Mouse (Mus musculus): ENCODE measurements around the gene Lrig1. TPM values are rescaled to one million over a fixed set of nuclear protein-coding genes. Genes with fewer than 3 reads are reported as not detected.
A peak's percentile ranks its signal among the peaks of the same experiment; 100 is the strongest.

Lrig1 gene
- total RNA-seq, 4 experiments from 2014 or later: 27.0 to 36.3 (median 32.2) TPM

DNA sequence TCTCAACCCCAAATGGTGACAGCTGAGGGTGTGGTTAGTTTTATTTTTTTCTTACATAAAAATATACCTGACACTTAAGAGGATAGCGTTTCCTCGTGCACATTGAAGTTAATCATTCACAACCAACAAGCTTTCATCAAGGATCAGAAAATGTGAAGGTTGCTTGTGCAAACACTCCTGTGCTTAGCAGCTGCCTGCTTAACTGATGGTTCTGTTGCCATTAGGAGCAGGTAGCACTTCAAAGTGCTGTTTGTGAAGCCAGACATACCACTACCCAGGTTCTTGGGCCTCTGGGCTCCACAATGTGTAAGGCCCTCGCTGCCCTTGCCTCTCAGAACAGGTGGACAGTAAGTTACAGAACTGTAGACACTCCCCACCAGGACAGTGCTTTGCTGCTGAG, 23.1 kb downstream of the Lrig1 start:
- DNase-seq (ENCODE audit: low spot score): no peak

- DNase-seq (ENCODE audit: low spot score): no peak
These were observed 23.7 kb downstream of the Lrig1 start for GRCm38 (mm10) chr6:94676300-94676699.

DNA sequence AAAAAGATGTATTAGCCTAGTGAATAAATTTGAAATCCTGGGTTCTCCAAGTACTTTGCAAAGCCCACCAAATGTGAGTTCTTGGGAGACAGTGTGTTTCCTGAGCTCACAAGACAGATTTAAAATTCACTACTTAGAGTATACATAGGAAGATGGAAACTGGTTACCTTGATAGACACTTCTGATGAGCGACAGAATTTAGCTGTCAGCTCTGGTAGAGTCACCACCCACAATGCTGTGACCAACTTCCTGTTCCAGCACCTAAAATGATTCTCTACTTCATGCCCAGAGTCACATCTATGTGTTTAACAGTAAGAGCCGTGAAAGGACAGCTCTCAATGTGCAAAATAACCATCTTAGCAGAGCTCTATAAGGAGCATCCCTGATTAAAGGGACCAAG, 27.5 kb downstream of the Lrig1 start:
- no peak for DNase-seq (ENCODE audit: low spot score)

DNA sequence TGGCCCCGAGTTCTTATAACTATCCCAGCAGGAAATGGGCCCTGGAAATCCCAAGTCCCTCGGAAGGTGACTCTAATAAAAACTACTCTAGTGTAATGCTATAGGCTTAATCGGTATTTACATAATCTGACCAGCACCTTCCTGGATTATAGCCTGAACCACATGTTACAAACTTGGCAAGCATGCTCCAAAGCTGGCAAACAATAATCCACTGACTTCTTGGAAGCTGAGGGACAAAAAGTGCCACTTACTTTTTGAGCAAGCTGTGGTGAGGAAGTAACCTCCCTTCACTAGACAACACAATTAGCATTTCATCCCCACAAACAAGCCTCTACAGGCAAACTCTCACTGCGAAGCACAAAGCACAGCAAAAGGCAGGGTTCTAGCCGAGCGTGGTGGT, 30.6 kb downstream of the Lrig1 start:
- DNase-seq (ENCODE audit: low spot score): no peak

- no peak for DNase-seq (ENCODE audit: low spot score)
These were observed 31.6 kb downstream of the Lrig1 start for GRCm38 (mm10) chr6:94668204-94668863.

GRCm38 (mm10) chr6:94667131-94667530, 32.8 kb downstream of the Lrig1 start:
- DNase-seq (ENCODE audit: low spot score): no peak

DNA sequence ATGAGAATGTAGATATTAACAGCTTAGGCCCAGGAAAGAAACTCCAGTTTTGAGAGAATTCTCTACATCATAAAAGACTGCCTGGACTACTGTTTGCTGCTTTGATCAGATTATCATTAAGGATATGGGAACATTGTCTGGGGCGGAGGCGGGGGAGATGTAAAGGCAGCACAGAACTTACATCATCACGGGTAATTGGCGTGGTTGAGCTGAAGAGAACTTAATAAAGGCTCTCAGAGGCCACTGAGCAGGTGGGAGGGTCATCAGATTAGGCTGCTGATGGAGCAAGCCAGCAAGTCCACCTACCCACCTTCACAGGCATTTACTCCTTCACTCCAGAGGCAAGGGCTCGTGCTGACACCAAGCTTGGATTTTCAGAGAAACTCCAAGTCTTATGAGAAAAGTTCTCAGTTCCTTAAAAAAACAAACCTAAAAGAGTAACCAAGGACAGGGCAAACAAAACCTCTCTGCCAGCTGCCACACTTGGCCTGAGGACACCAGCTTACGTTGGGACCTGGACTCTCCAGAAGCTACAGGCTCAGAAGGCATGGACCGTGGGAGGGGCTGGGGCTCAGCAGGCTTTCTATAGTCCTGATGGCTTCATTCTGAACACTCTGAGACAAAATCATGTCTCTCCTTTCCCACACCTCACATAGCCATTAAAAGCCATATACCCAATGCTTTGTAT, 33.4 kb downstream of the Lrig1 start:
- DNase-seq (ENCODE audit: low spot score): no peak

- no peak for DNase-seq (ENCODE audit: low spot score)
These were observed 34.3 kb downstream of the Lrig1 start for GRCm38 (mm10) chr6:94665677-94666076.

- DNase-seq (ENCODE audit: low spot score): no peak
These were observed 34.7 kb downstream of the Lrig1 start for GRCm38 (mm10) chr6:94665248-94665647.

GRCm38 (mm10) chr6:94664000-94664399, 36.0 kb downstream of the Lrig1 start:
- no peak for DNase-seq (ENCODE audit: low spot score)

- DNase-seq (ENCODE audit: low spot score): no peak
These were observed 38.0 kb downstream of the Lrig1 start for GRCm38 (mm10) chr6:94661923-94662322.

DNA sequence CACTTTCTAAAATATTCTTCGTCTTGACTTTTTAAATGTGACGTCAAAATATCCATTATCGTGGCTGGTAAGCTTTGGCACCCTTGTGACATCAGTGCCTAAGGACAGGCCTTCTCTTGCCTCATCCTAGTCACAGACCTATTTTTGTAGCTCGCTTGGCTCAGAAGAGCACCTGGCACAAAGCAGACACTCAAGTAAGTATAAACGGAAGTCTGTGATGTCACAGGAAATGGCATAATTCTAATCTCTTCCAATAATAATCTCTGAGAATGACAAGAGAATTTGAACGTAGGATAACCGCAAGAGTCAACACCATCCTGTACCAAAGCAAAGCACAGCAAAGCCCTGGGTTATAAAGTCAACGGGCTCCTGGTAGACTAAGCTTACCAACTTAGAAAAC, 38.6 kb downstream of the Lrig1 start:
- no peak for DNase-seq (ENCODE audit: low spot score)

- peak; percentile 58 for DNase-seq (ENCODE audit: low spot score)
These were observed 40.0 kb downstream of the Lrig1 start for GRCm38 (mm10) chr6:94659886-94660333.

- no peak for DNase-seq (ENCODE audit: low spot score)
These were observed 41.9 kb downstream of the Lrig1 start for GRCm38 (mm10) chr6:94658136-94658480.

DNA sequence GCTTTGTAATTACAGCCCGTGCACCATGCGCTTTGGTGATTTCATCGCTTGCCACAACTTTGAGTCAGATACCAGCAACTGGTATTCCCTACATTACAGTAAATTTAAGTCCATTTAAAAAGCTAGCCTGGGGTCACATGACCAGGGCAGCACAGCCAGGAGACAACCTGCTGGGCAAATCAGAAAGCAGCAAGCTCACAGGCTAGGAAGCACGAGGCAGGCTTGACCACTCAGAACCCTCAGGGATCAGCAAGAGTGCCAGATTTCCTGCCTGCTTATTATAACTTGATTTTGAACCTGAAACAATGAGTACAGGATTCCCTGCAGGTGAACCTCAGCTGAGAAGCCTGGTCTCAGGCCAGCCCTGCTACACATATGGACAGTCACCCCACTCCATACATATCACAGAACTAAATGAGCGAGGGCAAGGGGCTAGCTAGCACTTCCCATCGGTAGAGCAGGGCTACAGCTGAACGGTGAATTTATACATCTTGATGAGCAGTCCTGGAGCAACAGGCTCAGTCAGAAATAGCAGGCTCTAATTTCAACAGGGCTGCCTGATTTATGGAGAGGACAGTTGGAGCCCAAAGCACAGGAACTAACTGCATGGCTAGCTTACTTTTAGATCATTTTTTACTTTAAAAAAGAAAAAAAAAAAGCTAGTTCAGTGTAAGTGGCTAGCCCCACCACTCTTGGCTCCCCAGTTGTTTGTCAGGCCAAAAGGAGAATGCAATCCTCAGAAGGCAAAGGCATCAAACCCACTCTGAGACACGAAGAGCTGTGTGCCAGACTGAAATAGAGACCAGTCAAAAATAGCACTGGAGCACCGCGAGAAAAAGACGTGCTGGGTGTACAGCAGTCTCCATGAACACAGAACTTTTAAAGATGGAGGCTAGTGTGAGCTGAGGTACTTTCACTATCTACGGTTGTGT, 42.5 kb downstream of the Lrig1 start:
- no peak for DNase-seq (ENCODE audit: low spot score)

DNA sequence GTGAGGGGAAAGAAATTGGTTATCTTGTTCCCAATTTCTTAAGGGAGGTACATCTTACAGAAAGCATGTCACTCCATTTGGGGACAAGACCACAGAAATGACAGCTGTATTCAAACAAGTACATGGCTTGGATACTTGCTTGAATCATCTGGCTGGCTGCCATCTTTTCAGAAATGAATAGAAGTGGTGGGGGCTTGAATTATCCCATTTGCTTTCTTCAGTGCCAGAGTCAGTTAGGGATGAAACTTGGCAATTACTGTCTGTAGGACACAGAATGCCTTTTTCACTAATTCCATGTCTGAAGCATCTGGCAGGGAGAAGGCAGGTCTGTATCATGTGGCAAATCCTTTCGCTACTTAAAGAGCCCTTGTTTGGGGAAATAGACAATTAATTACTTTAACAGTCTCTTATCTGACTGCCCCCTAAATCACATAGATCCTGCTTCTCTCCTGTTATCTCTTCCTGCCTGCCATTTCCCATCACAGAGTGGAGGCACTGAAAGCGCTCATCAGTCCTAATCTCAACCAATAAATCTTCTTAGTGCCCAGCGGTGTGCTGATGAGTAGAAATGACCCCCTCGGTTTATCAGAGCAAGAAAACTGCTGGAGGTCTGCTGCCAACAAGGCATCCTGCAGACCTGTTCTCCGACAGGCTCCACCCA, 44.0 kb downstream of the Lrig1 start:
- DNase-seq (ENCODE audit: low spot score): no peak

GRCm38 (mm10) chr6:94653388-94654316, 46.3 kb downstream of the Lrig1 start:
- DNase-seq (ENCODE audit: low spot score): no peak

DNA sequence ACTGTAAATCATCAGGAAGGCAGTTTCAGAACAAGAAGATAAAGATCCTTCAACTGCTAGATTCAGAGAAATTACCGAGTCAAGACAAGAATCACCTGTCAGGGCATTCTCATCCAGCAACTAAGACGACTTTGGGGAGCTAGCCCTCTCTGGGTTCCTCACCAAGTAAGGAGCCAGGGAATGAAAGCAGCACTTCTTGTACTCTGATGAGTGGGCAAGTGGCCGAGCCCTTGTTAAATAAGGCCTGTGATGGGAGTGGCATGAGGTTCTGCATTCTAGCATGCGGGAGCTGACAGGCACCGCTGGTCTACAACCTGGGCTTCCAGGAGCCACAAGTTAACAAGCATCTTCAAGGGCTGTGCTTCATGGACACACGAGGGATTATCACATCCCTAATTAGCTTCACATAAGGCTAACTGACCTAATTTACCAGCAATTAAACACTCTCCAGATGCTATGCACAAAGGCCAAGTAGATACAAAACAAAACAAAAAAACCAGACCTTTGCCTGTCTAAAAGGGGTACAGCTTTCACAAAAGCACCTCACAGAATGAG, 47.2 kb downstream of the Lrig1 start:
- no peak for DNase-seq (ENCODE audit: low spot score)

DNA sequence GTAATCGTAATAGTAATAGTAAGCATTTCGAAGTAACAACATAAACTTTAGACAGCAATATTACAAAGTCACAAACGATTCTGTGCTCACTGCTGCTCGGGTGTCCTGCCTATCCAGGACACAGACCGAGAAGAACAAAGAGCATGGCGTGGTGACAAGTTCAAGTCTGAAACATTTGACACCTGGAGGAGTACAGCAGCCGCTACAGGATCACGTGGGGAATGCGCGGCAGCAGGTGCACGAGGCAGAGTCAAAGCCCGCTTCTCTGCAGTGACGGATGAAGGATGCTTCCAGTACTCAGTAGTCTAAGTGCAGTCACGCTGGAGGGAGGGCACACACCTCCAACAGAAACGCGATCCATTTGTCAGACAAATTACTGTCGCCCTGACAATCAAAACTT, 48.4 kb downstream of the Lrig1 start:
- no peak for DNase-seq (ENCODE audit: low spot score)

DNA sequence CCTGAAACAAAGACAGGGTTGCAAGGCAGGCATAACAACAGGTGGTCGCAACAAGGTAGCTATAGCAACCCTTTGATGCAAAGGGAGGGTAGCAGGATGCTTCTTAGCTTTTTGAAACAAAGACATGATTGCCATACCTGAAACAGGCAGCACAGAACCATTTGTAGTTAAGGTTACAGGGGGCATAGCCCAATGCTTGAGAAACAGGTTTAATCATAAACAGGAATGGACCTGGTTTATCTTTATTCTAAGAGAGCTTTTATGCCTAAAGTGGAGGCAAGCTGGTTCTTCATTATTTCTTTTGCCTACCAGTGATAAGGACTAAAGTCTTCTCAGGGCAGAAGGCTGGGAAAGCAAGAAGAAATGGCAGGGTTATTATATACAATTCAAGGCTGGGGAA, 50.3 kb downstream of the Lrig1 start:
- DNase-seq (ENCODE audit: low spot score): no peak
